Mouse (Mus musculus): ENCODE results near the gene Pigk.

GRCm38 (mm10) chr3:152728238-152728637 is 14.3 kb downstream of the Pigk start:
- TF ChIP-seq CTCF (IDR thresholded peaks at IDR 0.05; ENCODE audit: extremely low read depth, insufficient read length, insufficient replicate concordance, low read depth, low read length) = no peak
- no peak for TF ChIP-seq POLR2A (IDR thresholded peaks at IDR 0.05; ENCODE audit: low read depth, low read length)
